Mouse (Mus musculus) MEL (cell line): ENCODE data around the gene Grid1. TPM values are rescaled to one million over a fixed set of nuclear protein-coding genes. Genes with fewer than 3 reads are reported as not detected.

Experiments used
- DNase-seq: peaks from one replicate; pipeline ENCODE4 v3.0.0; 2011; ENCODE audit warnings: low read depth, low spot score
- H3K27ac ChIP-seq: 2 replicates; pipeline ENCODE4 v1.5.1; 2012; ENCODE audit warnings: low read depth, mild to moderate bottlenecking, control low read depth, low read length, moderate library complexity; ENCODE audit not compliant: control insufficient read depth
- H3K27me3 ChIP-seq, 2 experiments: fragments of 150-350 bp in 1 of 2; sonication (generic) in 1 of 2; 2 replicates each; pipeline ENCODE4 v1.6.1; 2012; ENCODE audit warnings: low read length in 2 of 2, mild to moderate bottlenecking in 2 of 2, improper control_type of control experiment in 1 of 2, moderate library complexity in 1 of 2; ENCODE audit not compliant: insufficient read depth in 2 of 2, control insufficient read depth in 1 of 2
- H3K36me3 ChIP-seq, 2 experiments: 2 replicates each; pipeline ENCODE4 v1.6.1; 2012 to 2014; ENCODE audit warnings: low read length in 2 of 2, improper control_type of control experiment in 1 of 2, inconsistent platforms in 1 of 2, mild to moderate bottlenecking in 1 of 2; ENCODE audit not compliant: insufficient read depth in 2 of 2, control insufficient read depth in 1 of 2
- H3K4me1 ChIP-seq, 2 experiments: fragments of 150-350 bp in 1 of 2; sonication (generic) in 1 of 2; 2 replicates each; pipeline ENCODE4 v1.6.1; 2012; ENCODE audit warnings: low read length in 2 of 2, improper control_type of control experiment in 1 of 2, mild to moderate bottlenecking in 1 of 2; ENCODE audit not compliant: insufficient read depth in 2 of 2, control insufficient read depth in 1 of 2
- H3K4me3 ChIP-seq, 2 experiments: fragments of 150-350 bp in 1 of 2; sonication (generic) in 1 of 2; 2 replicates each; pipeline ENCODE4 v1.5.1; 2012; ENCODE audit warnings: low read depth in 2 of 2, low read length in 2 of 2, mild to moderate bottlenecking in 2 of 2, moderate library complexity in 2 of 2, control low read depth in 1 of 2, improper control_type of control experiment in 1 of 2; ENCODE audit not compliant: control insufficient read depth in 1 of 2, insufficient read depth in 1 of 2
- H3K79me2 ChIP-seq: 2 replicates; pipeline ENCODE4 v1.6.1; 2012; ENCODE audit warnings: mild to moderate bottlenecking, low read length, moderate library complexity; ENCODE audit not compliant: control insufficient read depth, poor library complexity, insufficient read depth
- H3K9ac ChIP-seq: 2 replicates; pipeline ENCODE4 v1.6.1; 2012; ENCODE audit warnings: low read depth, mild to moderate bottlenecking, control low read depth, low read length, moderate library complexity; ENCODE audit not compliant: control insufficient read depth, poor library complexity, severe bottlenecking
- H3K9me3 ChIP-seq: fragments of 150-350 bp; sonication (generic); replicated peaks from 2 replicates; pipeline ENCODE4 v1.6.1; 2012; ENCODE audit warnings: mild to moderate bottlenecking, low read length, improper control_type of control experiment, moderate library complexity; ENCODE audit not compliant: insufficient read depth
- BHLHE40 ChIP-seq: IDR thresholded peaks from 2 replicates; pipeline ENCODE4 v1.6.1; 2012; ENCODE audit warnings: low read depth, mild to moderate bottlenecking, inconsistent platforms, low read length, improper control_type of control experiment, borderline replicate concordance
- CHD1 ChIP-seq: IDR thresholded peaks from 2 replicates; pipeline ENCODE4 v1.6.1; 2012; ENCODE audit warnings: low read depth, mild to moderate bottlenecking, inconsistent platforms, low read length, improper control_type of control experiment
- CTCF ChIP-seq, 3 experiments: IDR thresholded peaks in 2 of 3; conservative IDR thresholded peaks in 1 of 3; 2 replicates each; pipeline ENCODE4 v1.5.1; 2011 to 2012; ENCODE audit warnings: low read length in 3 of 3, low read depth in 2 of 3, mild to moderate bottlenecking in 2 of 3, improper control_type of control experiment in 1 of 3, inconsistent platforms in 1 of 3, mixed read lengths in 1 of 3, moderate library complexity in 1 of 3; ENCODE audit not compliant: control insufficient read depth in 1 of 3, insufficient read depth in 1 of 3, poor library complexity in 1 of 3, severe bottlenecking in 1 of 3
- E2F4 ChIP-seq: IDR thresholded peaks from 2 replicates; pipeline ENCODE4 v1.6.1; 2011; ENCODE audit warnings: low read depth, low read length, improper control_type of control experiment, borderline replicate concordance
- EP300 ChIP-seq, 2 experiments: IDR thresholded peaks; 2 replicates each; pipeline ENCODE4 v1.6.1; 2011; ENCODE audit warnings: improper control_type of control experiment in 2 of 2, low read length in 2 of 2, low read depth in 1 of 2, mild to moderate bottlenecking in 1 of 2
- ETS1 ChIP-seq: IDR thresholded peaks from 2 replicates; pipeline ENCODE4 v1.6.1; 2012; ENCODE audit warnings: low read depth, mild to moderate bottlenecking, inconsistent platforms, low read length, improper control_type of control experiment, moderate library complexity
- GABPA ChIP-seq: IDR thresholded peaks from 2 replicates; pipeline ENCODE4 v1.6.1; 2012; ENCODE audit warnings: low read depth, mild to moderate bottlenecking, inconsistent platforms, low read length, improper control_type of control experiment, moderate library complexity
- JUND ChIP-seq: IDR thresholded peaks from 2 replicates; pipeline ENCODE4 v1.6.1; 2011; ENCODE audit warnings: low read depth, mild to moderate bottlenecking, improper control_type of control experiment, low read length
- KAT2A ChIP-seq: conservative IDR thresholded peaks from 2 replicates; pipeline ENCODE4 v1.6.1; 2012; ENCODE audit warnings: low read depth, low read length, improper control_type of control experiment, inconsistent platforms
- MAFK ChIP-seq: IDR thresholded peaks from 2 replicates; pipeline ENCODE4 v1.6.1; 2011; ENCODE audit warnings: low read depth, mild to moderate bottlenecking, low read length, improper control_type of control experiment, borderline replicate concordance
- MEF2A ChIP-seq: IDR thresholded peaks from 2 replicates; pipeline ENCODE4 v1.6.1; 2014; ENCODE audit warnings: low read depth, mild to moderate bottlenecking, inconsistent platforms, low read length, improper control_type of control experiment; ENCODE audit not compliant: poor library complexity, insufficient replicate concordance, severe bottlenecking; ENCODE audit errors: extremely low read depth
- MXI1 ChIP-seq: IDR thresholded peaks from 2 replicates; pipeline ENCODE4 v1.6.1; 2011; ENCODE audit warnings: mild to moderate bottlenecking, low read depth, low read length, improper control_type of control experiment
- MYB ChIP-seq: IDR thresholded peaks from 2 replicates; pipeline ENCODE4 v1.6.1; 2011; ENCODE audit warnings: mild to moderate bottlenecking, low read depth, low read length, improper control_type of control experiment
- NELFE ChIP-seq: IDR thresholded peaks from 2 replicates; pipeline ENCODE4 v1.6.1; 2011; ENCODE audit warnings: low read depth, low read length, improper control_type of control experiment
- NRF1 ChIP-seq: IDR thresholded peaks from 2 replicates; pipeline ENCODE4 v1.6.1; 2014; ENCODE audit warnings: low read depth, mild to moderate bottlenecking, inconsistent platforms, low read length, improper control_type of control experiment, moderate library complexity; ENCODE audit not compliant: poor library complexity, insufficient read depth, severe bottlenecking
- POLR2A ChIP-seq, 2 experiments: IDR thresholded peaks; 2 replicates each; pipeline ENCODE4 v1.6.1; 2011 to 2012; ENCODE audit warnings: low read length in 2 of 2, mild to moderate bottlenecking in 2 of 2, control low read depth in 1 of 2, improper control_type of control experiment in 1 of 2, low read depth in 1 of 2, moderate library complexity in 1 of 2; ENCODE audit not compliant: control insufficient read depth in 1 of 2, insufficient read depth in 1 of 2, poor library complexity in 1 of 2
- POLR2AphosphoS2 ChIP-seq: IDR thresholded peaks from 2 replicates; pipeline ENCODE4 v1.6.1; 2011; ENCODE audit warnings: low read length, improper control_type of control experiment
- POLR2AphosphoS5 ChIP-seq: IDR thresholded peaks from 2 replicates; pipeline ENCODE4 v1.6.1; 2012; ENCODE audit warnings: low read depth, borderline replicate concordance, mild to moderate bottlenecking, inconsistent platforms, low read length, moderate library complexity, mixed read lengths
- RAD21 ChIP-seq: IDR thresholded peaks from 2 replicates; pipeline ENCODE4 v1.6.1; 2011; ENCODE audit warnings: mild to moderate bottlenecking, low read depth, low read length, improper control_type of control experiment
- TBP ChIP-seq: IDR thresholded peaks from 2 replicates; pipeline ENCODE4 v1.8.0; 2011; ENCODE audit warnings: low read depth, low read length, improper control_type of control experiment
- USF1 ChIP-seq: IDR thresholded peaks from 2 replicates; pipeline ENCODE4 v1.6.1; 2014; ENCODE audit warnings: low read depth, mild to moderate bottlenecking, inconsistent platforms, low read length, improper control_type of control experiment, moderate library complexity
- ZC3H11A ChIP-seq: IDR thresholded peaks from 2 replicates; pipeline ENCODE4 v1.6.1; 2012; ENCODE audit warnings: low read depth, mild to moderate bottlenecking, inconsistent platforms, low read length, improper control_type of control experiment
- ZKSCAN1 ChIP-seq: IDR thresholded peaks from 2 replicates; pipeline ENCODE4 v1.6.1; 2012; ENCODE audit warnings: low read depth, mild to moderate bottlenecking, inconsistent platforms, low read length, improper control_type of control experiment, moderate library complexity
- ZNF384 ChIP-seq: IDR thresholded peaks from 2 replicates; pipeline ENCODE4 v1.6.1; 2012; ENCODE audit warnings: low read depth, mild to moderate bottlenecking, inconsistent platforms, low read length, improper control_type of control experiment
- polyA plus RNA-seq, 2 experiments: library from polyadenylated mRNA; stranded (reverse) in 1 of 2; unstranded in 1 of 2; fragments of >175 nt in 1 of 2; fragments of >200 nt in 1 of 2; gene quantifications; 2 replicates each; pipeline versions ENCODE4 v1.2.1 to v1.2.4; 2012; ENCODE audit warnings: low replicate concordance in 2 of 2, low read depth in 1 of 2; ENCODE audit not compliant: insufficient read length in 2 of 2, insufficient read depth in 1 of 2, missing spikeins in 1 of 2
- total RNA-seq: library from RNA; depleted of rRNA; stranded (reverse); fragments of 300-350 nt; gene quantifications from 2 replicates; pipeline ENCODE4 v1.2.3, GENCODE M21; 2012

Gene Grid1
- total and polyA plus RNA-seq, 3 experiments, result not detected

DNA sequence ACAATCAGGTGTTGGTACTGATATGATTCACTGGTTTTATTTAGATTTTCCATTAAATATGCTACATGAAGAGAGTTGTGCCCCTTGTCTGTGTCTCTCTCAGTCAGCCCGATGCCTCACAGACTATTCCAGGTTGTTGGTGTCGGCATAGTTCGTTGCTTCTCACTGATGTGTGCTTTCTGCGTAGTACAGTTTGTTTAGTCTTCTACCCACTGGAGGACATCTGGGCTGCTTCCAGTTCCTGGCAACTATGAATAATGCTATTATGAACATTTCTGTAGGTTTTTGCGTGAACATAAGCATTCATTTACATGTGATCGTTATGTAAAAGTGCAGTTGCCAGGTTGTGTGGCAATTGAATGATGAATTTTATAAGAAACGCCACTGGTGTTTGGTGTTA, 633.8 kb downstream of the Grid1 start:
- Histone ChIP-seq H3K9ac (no peak overlapping the region), H3K27ac (no peak overlapping the region), H3K27me3 (no peaks in the 10 kb centered on the region), H3K4me1 (no peaks in the 10 kb centered on the region), H3K9me3 (no peaks in the 10 kb centered on the region), H3K36me3 (no peaks in the 10 kb centered on the region), H3K4me3 (no peak overlapping the region), H3K79me2 (no peaks in the 10 kb centered on the region)
- TF ChIP-seq NELFE (no peak), CHD1 (no peak), MEF2A (no peak), JUND (no peak), KAT2A (no peak), ZC3H11A (no peak), TBP (no peak), ETS1 (no peak), MXI1 (no peak), POLR2AphosphoS5 (no peak), MYB (no peak)
- DNase-seq, result no peak

DNA sequence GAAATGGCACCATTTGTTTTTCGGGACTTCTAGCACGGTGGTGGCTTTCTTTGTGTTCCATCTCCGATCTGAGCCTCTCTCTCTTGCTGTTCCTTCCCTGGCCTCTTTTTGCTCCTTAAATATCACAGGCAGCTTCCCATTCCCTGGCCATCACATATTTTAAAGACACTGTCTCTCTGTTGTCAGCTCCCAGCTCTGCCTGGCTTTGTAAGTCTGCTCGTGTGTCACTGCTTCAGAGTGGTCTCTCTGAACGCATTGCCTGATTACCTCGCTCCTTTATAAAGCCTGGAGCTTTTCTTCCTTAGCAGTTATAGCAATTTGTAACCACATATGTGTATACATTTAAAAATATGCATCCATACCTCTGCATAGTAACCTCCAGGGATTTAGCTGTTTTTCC, 648.3 kb downstream of the Grid1 start:
- no peaks in the 10 kb centered on the region for H3K79me2 ChIP-seq
- DNase-seq, result no peak
- H3K9ac ChIP-seq, result no peak overlapping the region
- no peak for TF ChIP-seq USF1
- TF ChIP-seq BHLHE40, result no peak
- TF ChIP-seq POLR2AphosphoS5, result no peak
- no peak for TF ChIP-seq RAD21
- TF ChIP-seq ZC3H11A, result no peak
- TF ChIP-seq EP300 (IDR thresholded peaks at IDR 0.05; ENCODE audit: low read depth in 1 of 2, low read length in 2 of 2), result no peak
- TF ChIP-seq MEF2A, result no peak
- no peak for TF ChIP-seq MAFK
- TF ChIP-seq CTCF (IDR thresholded peaks at IDR 0.05 in 2 of 3, conservative IDR thresholded peaks at IDR 0.05 in 1 of 3; ENCODE audit: control insufficient read depth in 1 of 3, insufficient read depth in 1 of 3, low read depth in 2 of 3, low read length in 3 of 3, poor library complexity in 1 of 3, severe bottlenecking in 1 of 3), result no peak
- TF ChIP-seq GABPA, result no peak
- no peak for TF ChIP-seq POLR2A (IDR thresholded peaks at IDR 0.05; ENCODE audit: control insufficient read depth in 1 of 2, insufficient read depth in 1 of 2, low read depth in 1 of 2, low read length in 2 of 2, poor library complexity in 1 of 2)
- no peak for TF ChIP-seq NRF1
- no peak for TF ChIP-seq TBP
- TF ChIP-seq POLR2AphosphoS2, result no peak
- no peak for TF ChIP-seq ZNF384
- no peak for TF ChIP-seq E2F4
- no peak for TF ChIP-seq ZKSCAN1
- H3K27me3 ChIP-seq, result no peaks in the 10 kb centered on the region
- H3K4me3 ChIP-seq, result no peak overlapping the region
- H3K36me3 ChIP-seq, result no peaks in the 10 kb centered on the region
- H3K27ac ChIP-seq, result no peak overlapping the region
- no peaks in the 10 kb centered on the region for H3K9me3 ChIP-seq
- H3K4me1 ChIP-seq, result no peaks in the 10 kb centered on the region
